Mouse (Mus musculus) testis, postnatal 14 days (tissue): ENCODE data around the gene Fbxo22.
"Not testable (repeated sequence)": the region's sequence is repeated elsewhere in the genome, so short reads cannot be mapped to it uniquely, and the experiment has no call there.

Experiments
- DNase-seq: peaks from one replicate; pipeline ENCODE4 v3.0.0; 2021; ENCODE audit warnings: low spot score

Gene Fbxo22

GRCm38 (mm10) chr9:55208790-55209481, at the start of gene Fbxo22:
TSS of gene Fbxo22 (plus strand) at chr9:55208925.
- DNase-seq: peak; percentile 89

GRCm38 (mm10) chr9:55170655-55171412, 37.9 kb upstream of the Fbxo22 start:
- DNase-seq: no peak

- no peak for DNase-seq
Measured at GRCm38 (mm10) chr9:55172195-55172685, 36.5 kb upstream of the Fbxo22 start.

GRCm38 (mm10) chr9:55174235-55174634, 34.5 kb upstream of the Fbxo22 start:
- DNase-seq: no peak

GRCm38 (mm10) chr9:55195876-55196275, 12.8 kb upstream of the Fbxo22 start:
- DNase-seq: no peak

- DNase-seq: no peak
Measured at GRCm38 (mm10) chr9:55198260-55198659, 10.5 kb upstream of the Fbxo22 start.

GRCm38 (mm10) chr9:55199348-55199747, 9.4 kb upstream of the Fbxo22 start:
- no peak for DNase-seq

GRCm38 (mm10) chr9:55208458-55208789, 301 bp upstream of the Fbxo22 start:
- no peak for DNase-seq

GRCm38 (mm10) chr9:55211611-55212010, 2.9 kb downstream of the Fbxo22 start:
- no peak for DNase-seq

GRCm38 (mm10) chr9:55213396-55213795, 4.7 kb downstream of the Fbxo22 start:
- DNase-seq: no peak

GRCm38 (mm10) chr9:55215056-55215455, 6.3 kb downstream of the Fbxo22 start:
- DNase-seq: no peak

- DNase-seq: no peak
Measured at GRCm38 (mm10) chr9:55215648-55216047, 6.9 kb downstream of the Fbxo22 start.

GRCm38 (mm10) chr9:55216078-55216477, 7.4 kb downstream of the Fbxo22 start:
- no peak for DNase-seq

GRCm38 (mm10) chr9:55217381-55217780, 8.7 kb downstream of the Fbxo22 start:
- DNase-seq: no peak

- no peak for DNase-seq
Measured at GRCm38 (mm10) chr9:55225165-55225737, 16.5 kb downstream of the Fbxo22 start.

- DNase-seq: no peak
Measured at GRCm38 (mm10) chr9:55226251-55226650, 17.5 kb downstream of the Fbxo22 start.

GRCm38 (mm10) chr9:55228149-55228548, 19.4 kb downstream of the Fbxo22 start:
- DNase-seq: no peak

- DNase-seq: no peak
Measured at GRCm38 (mm10) chr9:55229010-55229409, 20.3 kb downstream of the Fbxo22 start.

- no peak for DNase-seq
Measured at GRCm38 (mm10) chr9:55231544-55231943, 22.8 kb downstream of the Fbxo22 start.

- DNase-seq: no peak
Measured at GRCm38 (mm10) chr9:55232110-55232509, 23.4 kb downstream of the Fbxo22 start.

GRCm38 (mm10) chr9:55232586-55232985, 23.9 kb downstream of the Fbxo22 start:
- no peak for DNase-seq

- DNase-seq: not testable (repeated sequence)
Measured at GRCm38 (mm10) chr9:55233076-55233475, 24.4 kb downstream of the Fbxo22 start.
